Mouse (Mus musculus): ENCODE results near the gene B3gat1.

DNA sequence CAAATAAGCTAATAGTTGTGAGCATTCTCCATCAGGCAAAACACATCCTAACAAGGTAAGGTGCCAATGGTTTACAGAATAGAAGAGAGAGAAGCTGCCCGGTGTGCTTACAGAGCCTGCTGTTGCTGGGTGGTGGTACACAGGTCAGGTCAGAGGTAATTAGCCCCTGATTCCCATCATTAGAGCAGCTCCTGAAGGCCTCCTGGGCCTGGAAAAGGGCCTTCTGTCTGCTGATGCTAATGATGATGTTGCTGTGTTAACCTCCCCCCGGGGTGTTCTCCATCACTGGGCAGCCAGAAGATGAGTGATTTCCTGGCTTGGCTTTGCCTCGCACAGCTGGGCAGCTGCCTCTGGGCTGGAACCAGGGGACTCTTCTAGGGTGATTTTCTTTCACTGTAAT, 15.1 kb upstream of the B3gat1 start:
- TF ChIP-seq CTCF (IDR thresholded peaks at IDR 0.05; ENCODE audit: control insufficient read depth, insufficient read depth, insufficient replicate concordance, low read depth, low read length) (no peak), POLR2A (IDR thresholded peaks at IDR 0.05; ENCODE audit: control insufficient read depth, low read depth, low read length) (no peak)

Data from testis, adult 2 months (tissue).